Mouse (Mus musculus) G1E (cell line): Measurements from ENCODE around the gene Amotl2. TPM values are rescaled to one million over a fixed set of nuclear protein-coding genes. Genes with fewer than 3 reads are reported as not detected.

Experiments used
- ATAC-seq: 2 replicates; pipeline ENCODE4 v1.8.0; 2016; ENCODE audit warnings: mild to moderate bottlenecking; ENCODE audit not compliant: insufficient number of reproducible peaks, poor library complexity, low FRiP score, severe bottlenecking; ENCODE audit errors: extremely low read depth
- DNase-seq: peaks from one replicate; pipeline ENCODE4 v3.0.0; 2012; ENCODE audit warnings: low spot score
- H3K27me3 ChIP-seq: 2 replicates; pipeline ENCODE4 v1.6.1; 2012; ENCODE audit warnings: mild to moderate bottlenecking, low read length, inconsistent platforms; ENCODE audit not compliant: insufficient read depth
- H3K36me3 ChIP-seq: replicated peaks from 2 replicates; pipeline ENCODE3; 2012; ENCODE audit warnings: mild to moderate bottlenecking, inconsistent platforms
- H3K4me1 ChIP-seq: 2 replicates; pipeline ENCODE4 v1.6.1; 2012; ENCODE audit warnings: low read depth, low read length, inconsistent platforms, mixed read lengths; ENCODE audit not compliant: insufficient read depth
- H3K4me3 ChIP-seq: 2 replicates; pipeline ENCODE4 v1.5.1; 2012; ENCODE audit warnings: low read depth, mild to moderate bottlenecking, inconsistent platforms, low read length, moderate library complexity, mixed read lengths
- H3K9me3 ChIP-seq: replicated peaks from 2 replicates; pipeline ENCODE4 v1.6.1; 2012; ENCODE audit warnings: inconsistent platforms
- CTCF ChIP-seq: IDR thresholded peaks from 2 replicates; pipeline ENCODE4 v1.5.1; 2012; ENCODE audit warnings: low read depth, low read length, inconsistent platforms, mixed read lengths
- GATA1 ChIP-seq: IDR thresholded peaks from 2 replicates; pipeline ENCODE4 v1.6.1; 2012; ENCODE audit warnings: borderline replicate concordance, low read length, inconsistent platforms, mixed read lengths
- GATA2 ChIP-seq: IDR thresholded peaks from 2 replicates; pipeline ENCODE4 v1.6.1; 2012; ENCODE audit warnings: low read depth, low read length, inconsistent platforms, borderline replicate concordance
- POLR2AphosphoS5 ChIP-seq: IDR thresholded peaks from 2 replicates; pipeline ENCODE4 v1.6.1; 2012; ENCODE audit warnings: low read depth, low read length, inconsistent platforms; ENCODE audit not compliant: insufficient replicate concordance
- TAL1 ChIP-seq: conservative IDR thresholded peaks from 2 replicates; pipeline ENCODE4 v1.6.1; 2012; ENCODE audit warnings: low read depth, low read length, inconsistent platforms, mixed read lengths
- polyA plus RNA-seq: library from polyadenylated mRNA; stranded (reverse); fragments of >175 nt; gene quantifications from 2 replicates; pipeline ENCODE4 v1.2.3, GENCODE M21; 2012
- total RNA-seq, 2 experiments: library from RNA; stranded (forward) in 1 of 2; stranded (reverse) in 1 of 2; fragments of 200-1000 nt in 1 of 2; fragments of >200 nt in 1 of 2; fragmentation: Nextera tagmentation in 1 of 2; gene quantifications; 2 replicates each; pipeline ENCODE4 v1.2.3; 2014 to 2017

Amotl2 gene
- total and polyA plus RNA-seq, 3 experiments, result 1.4 TPM; not detected in 2

GRCm38 (mm10) chr9:102687943-102688342, 28.5 kb upstream of the Amotl2 start:
- Histone ChIP-seq H3K4me1 (no peaks in the 10 kb centered on the region), H3K4me3 (no peak overlapping the region), H3K27me3 (peaks cover 2% of the 10 kb centered on the region; the same call in 1 of the 2 replicates), H3K36me3 (no peaks in the 10 kb centered on the region), H3K9me3 (no peaks in the 10 kb centered on the region)
- TF ChIP-seq POLR2AphosphoS5, result no peak
- no peak for TF ChIP-seq TAL1
- no peak for TF ChIP-seq CTCF
- TF ChIP-seq GATA2, result no peak
- TF ChIP-seq GATA1, result no peak
- ATAC-seq, result no peak
- no peak for DNase-seq

GRCm38 (mm10) chr9:102689406-102689939, 27.0 kb upstream of the Amotl2 start:
- TF ChIP-seq POLR2AphosphoS5 (no peak), TAL1 (no peak), GATA2 (no peak), CTCF (no peak), GATA1 (no peak)
- DNase-seq, result no peak
- H3K27me3 ChIP-seq, result peaks cover 2% of the 10 kb centered on the region; the same call in 1 of the 2 replicates
- H3K9me3 ChIP-seq, result no peaks in the 10 kb centered on the region
- H3K4me1 ChIP-seq, result no peaks in the 10 kb centered on the region
- no peaks in the 10 kb centered on the region for H3K36me3 ChIP-seq
- ATAC-seq, result no peak
- no peak overlapping the region for H3K4me3 ChIP-seq

- H3K27me3 ChIP-seq, result peaks cover 5% of the 10 kb centered on the region; the same call in 1 of the 2 replicates
- no peak for ATAC-seq
Measured at GRCm38 (mm10) chr9:102689940-102690642, 26.4 kb upstream of the Amotl2 start.

GRCm38 (mm10) chr9:102690891-102691290, 25.6 kb upstream of the Amotl2 start:
- DNase-seq (no peak), ATAC-seq (no peak)
- no peaks in the 10 kb centered on the region for H3K9me3 ChIP-seq
- no peak for TF ChIP-seq GATA1
- no peak for TF ChIP-seq GATA2
- TF ChIP-seq TAL1, result no peak
- no peak for TF ChIP-seq POLR2AphosphoS5
- no peak for TF ChIP-seq CTCF
- H3K27me3 ChIP-seq, result peaks cover 5% of the 10 kb centered on the region; the same call in 1 of the 2 replicates
- no peaks in the 10 kb centered on the region for H3K36me3 ChIP-seq
- no peaks in the 10 kb centered on the region for H3K4me1 ChIP-seq
- no peak overlapping the region for H3K4me3 ChIP-seq

More at GRCm38 (mm10) chr9:102689940-102690642, 26.4 kb upstream of the Amotl2 start:
- no peaks in the 10 kb centered on the region for H3K4me1 ChIP-seq
- H3K4me3 ChIP-seq, result no peak overlapping the region
- DNase-seq, result no peak
- H3K9me3 ChIP-seq, result no peaks in the 10 kb centered on the region
- TF ChIP-seq GATA1, result no peak
- TF ChIP-seq GATA2, result no peak
- TF ChIP-seq POLR2AphosphoS5, result no peak
- H3K36me3 ChIP-seq, result no peaks in the 10 kb centered on the region

- H3K36me3 ChIP-seq, result no peaks in the 10 kb centered on the region
- no peak overlapping the region for H3K4me3 ChIP-seq
- H3K27me3 ChIP-seq, result peaks cover 8% of the 10 kb centered on the region; the same call in 1 of the 2 replicates
- TF ChIP-seq CTCF, result no peak
- TF ChIP-seq GATA2, result no peak
- TF ChIP-seq GATA1, result no peak
- no peak for TF ChIP-seq TAL1
- TF ChIP-seq POLR2AphosphoS5, result no peak
- H3K9me3 ChIP-seq, result no peaks in the 10 kb centered on the region
- H3K4me1 ChIP-seq, result no peaks in the 10 kb centered on the region
- DNase-seq (no peak), ATAC-seq (no peak)
Measured at GRCm38 (mm10) chr9:102692564-102693475, 23.7 kb upstream of the Amotl2 start.

- H3K9me3 ChIP-seq, result no peaks in the 10 kb centered on the region
- H3K4me3 ChIP-seq, result no peak overlapping the region
- ATAC-seq, result no peak
Measured at GRCm38 (mm10) chr9:102701042-102701441, 15.4 kb upstream of the Amotl2 start.

More at GRCm38 (mm10) chr9:102701042-102701441, 15.4 kb upstream of the Amotl2 start:
- Histone ChIP-seq H3K36me3 (no peaks in the 10 kb centered on the region), H3K27me3 (0 out of 2 replicates have a peak, but pooled peaks cover 2% of the 10 kb centered on the region), H3K4me1 (no peaks in the 10 kb centered on the region)
- TF ChIP-seq GATA1 (no peak), POLR2AphosphoS5 (no peak), TAL1 (no peak)
- no peak for DNase-seq
